Mouse (Mus musculus) ES-Bruce4 (cell line): ENCODE measurements around the gene Ppp1r26. TPM values are rescaled to one million over a fixed set of nuclear protein-coding genes. Genes with fewer than 3 reads are reported as not detected.

Experiments
- H3K27ac ChIP-seq: 2 replicates; pipeline ENCODE4 v1.5.1; 2012; ENCODE audit warnings: low read length, inconsistent platforms; ENCODE audit not compliant: insufficient read depth
- H3K27me3 ChIP-seq: 2 replicates; pipeline ENCODE4 v1.6.1; 2012; ENCODE audit warnings: mild to moderate bottlenecking, low read length, inconsistent platforms; ENCODE audit not compliant: control insufficient read depth, poor library complexity, insufficient read depth, severe bottlenecking
- H3K36me3 ChIP-seq: 2 replicates; pipeline ENCODE4 v1.6.1; 2012; ENCODE audit warnings: inconsistent platforms, mild to moderate bottlenecking, low read length, moderate library complexity; ENCODE audit not compliant: control insufficient read depth, poor library complexity, insufficient read depth, severe bottlenecking
- H3K4me1 ChIP-seq: one replicate; pipeline ENCODE4 v1.8.1; 2011; ENCODE audit warnings: low read length; ENCODE audit not compliant: control insufficient read depth, insufficient read depth
- H3K4me3 ChIP-seq: 2 replicates; pipeline ENCODE4 v1.5.1; 2011; ENCODE audit warnings: low read depth, mild to moderate bottlenecking, low read length
- H3K9ac ChIP-seq: 2 replicates; pipeline ENCODE4 v1.6.1; 2012; ENCODE audit warnings: low read depth, mild to moderate bottlenecking, inconsistent platforms; ENCODE audit not compliant: poor library complexity, severe bottlenecking
- H3K9me3 ChIP-seq: replicated peaks from 2 replicates; pipeline ENCODE4 v1.6.1; 2012; ENCODE audit warnings: mild to moderate bottlenecking, low read length, inconsistent platforms; ENCODE audit not compliant: control insufficient read depth, poor library complexity, insufficient read depth, severe bottlenecking
- CTCF ChIP-seq: IDR thresholded peaks from one replicate; pipeline ENCODE4 v1.8.1; 2011; ENCODE audit warnings: low read depth, low read length
- EP300 ChIP-seq: IDR thresholded peaks from 2 replicates; pipeline ENCODE4 v1.6.1; 2011; ENCODE audit warnings: low read depth, low read length; ENCODE audit not compliant: insufficient read depth
- POLR2A ChIP-seq: IDR thresholded peaks from one replicate; pipeline ENCODE4 v1.8.1; 2011; ENCODE audit warnings: low read length; ENCODE audit not compliant: insufficient read depth
- polyA plus RNA-seq: library from polyadenylated mRNA; stranded (reverse); fragments of >200 nt; gene quantifications from 2 replicates; pipeline ENCODE4 v1.2.4, GENCODE M21; 2011; ENCODE audit warnings: low read depth; ENCODE audit not compliant: missing spikeins, insufficient read depth, insufficient read length

Ppp1r26 gene
- polyA plus RNA-seq, 1 experiment: 4.0 TPM

DNA sequence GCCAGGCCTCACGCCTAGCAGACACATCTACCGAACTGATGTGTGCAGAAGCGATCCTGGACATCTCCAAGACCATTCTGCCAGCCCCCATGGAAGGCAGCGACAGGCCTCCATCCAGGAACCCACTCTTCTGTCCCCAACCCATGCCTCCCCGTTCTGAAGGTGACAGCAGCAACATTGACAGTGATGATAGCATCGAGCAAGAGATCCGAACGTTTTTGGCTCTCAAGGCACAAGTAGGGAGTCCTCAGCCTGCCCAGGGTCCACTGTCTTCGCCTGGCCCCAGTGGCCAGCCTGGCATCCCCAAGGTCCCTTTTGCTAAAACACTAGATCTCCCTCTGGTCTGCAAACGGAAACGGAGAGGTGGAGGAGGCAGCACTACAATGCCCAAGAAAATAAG, 5.1 kb downstream of the Ppp1r26 start:
- no peak overlapping the region for H3K9ac ChIP-seq
- no peaks in the 10 kb centered on the region for H3K4me1 ChIP-seq
- H3K27ac ChIP-seq: no peak overlapping the region

DNA sequence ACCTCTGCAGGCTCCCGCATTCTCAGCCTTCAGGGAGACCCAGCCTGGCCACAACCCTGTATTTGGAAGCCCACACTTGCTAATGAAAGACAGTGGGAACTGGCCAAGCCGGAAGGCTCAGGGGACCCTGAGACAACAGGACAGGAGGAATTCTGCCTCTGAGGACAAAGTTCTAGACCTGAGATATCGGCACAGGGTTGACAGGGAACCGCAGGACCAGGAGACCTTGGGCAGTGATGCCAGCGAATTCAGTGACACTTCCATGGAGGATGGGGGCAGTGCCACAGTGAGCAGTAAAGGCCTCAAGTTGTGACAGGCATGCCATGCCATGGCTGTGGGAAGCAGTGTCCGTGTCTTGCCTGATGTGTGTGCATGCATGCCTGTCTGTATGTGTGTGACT, 6.9 kb downstream of the Ppp1r26 start:
- Histone ChIP-seq H3K4me1 (no peaks in the 10 kb centered on the region), H3K27ac (no peak overlapping the region), H3K9ac (no peak overlapping the region), H3K4me3 (no peak overlapping the region), H3K36me3 (no peaks in the 10 kb centered on the region), H3K27me3 (no peaks in the 10 kb centered on the region), H3K9me3 (no peaks in the 10 kb centered on the region)
- TF ChIP-seq EP300: no peak
- TF ChIP-seq CTCF: no peak
- no peak for TF ChIP-seq POLR2A

More for the DNA sequence above, 5.1 kb downstream of the Ppp1r26 start:
- Histone ChIP-seq H3K36me3 (no peaks in the 10 kb centered on the region), H3K4me3 (no peak overlapping the region), H3K27me3 (no peaks in the 10 kb centered on the region), H3K9me3 (no peaks in the 10 kb centered on the region)
- TF ChIP-seq POLR2A (no peak), CTCF (no peak), EP300 (no peak)

DNA sequence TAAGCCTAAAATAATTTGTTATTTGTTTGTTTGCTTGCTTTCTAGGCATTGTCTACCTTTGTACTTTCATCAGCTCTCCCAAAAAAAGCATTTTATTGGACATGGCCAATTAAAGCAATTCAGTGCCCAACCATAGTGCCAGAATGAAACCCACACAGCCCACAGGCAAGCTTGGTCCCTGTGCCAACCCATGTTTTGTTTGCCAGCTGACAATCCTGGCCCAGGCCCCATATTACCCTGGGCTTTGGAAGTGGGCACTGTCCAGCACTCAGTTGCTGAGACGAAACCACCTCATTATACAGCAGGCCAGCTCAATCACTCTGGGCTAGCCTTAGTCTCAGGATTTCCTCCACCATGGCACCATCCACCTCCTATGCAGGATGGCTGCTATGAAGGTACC, 10.0 kb downstream of the Ppp1r26 start:
- TF ChIP-seq EP300 (no peak), CTCF (no peak), POLR2A (no peak)
- Histone ChIP-seq H3K27me3 (no peaks in the 10 kb centered on the region), H3K9me3 (no peaks in the 10 kb centered on the region), H3K4me3 (no peak overlapping the region), H3K27ac (no peak overlapping the region), H3K4me1 (no peaks in the 10 kb centered on the region), H3K9ac (no peak overlapping the region), H3K36me3 (no peaks in the 10 kb centered on the region)

- TF ChIP-seq CTCF: peak; percentile 61
- TF ChIP-seq POLR2A: no peak
- H3K36me3 ChIP-seq: no peaks in the 10 kb centered on the region
- H3K4me3 ChIP-seq: no peak overlapping the region
- H3K27me3 ChIP-seq: no peaks in the 10 kb centered on the region
- no peaks in the 10 kb centered on the region for H3K4me1 ChIP-seq
- no peaks in the 10 kb centered on the region for H3K9me3 ChIP-seq
- no peak overlapping the region for H3K27ac ChIP-seq
- H3K9ac ChIP-seq: no peak overlapping the region
Measured at GRCm38 (mm10) chr2:28463919-28464318, 17.3 kb downstream of the Ppp1r26 start.

DNA sequence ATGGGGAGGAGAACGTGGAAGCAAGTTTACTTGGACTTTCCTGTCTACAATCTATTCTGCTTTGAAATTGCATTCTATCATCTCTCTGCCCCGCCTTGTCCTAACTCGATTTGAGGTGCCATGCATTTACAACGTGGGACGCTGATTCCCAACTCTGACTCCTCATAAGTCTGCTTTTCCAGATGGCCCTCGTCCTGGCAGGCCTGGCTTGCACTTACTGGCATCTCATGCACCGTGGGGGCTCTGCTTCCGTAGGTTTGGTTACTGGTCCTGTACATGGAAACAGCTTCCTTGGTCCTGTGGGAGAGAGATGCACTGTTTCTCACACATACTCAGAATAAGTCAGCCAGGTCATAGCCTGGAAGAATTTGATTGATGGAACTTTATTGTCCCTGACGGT, 18.3 kb downstream of the Ppp1r26 start:
- Histone ChIP-seq H3K27me3 (no peaks in the 10 kb centered on the region), H3K4me3 (peak overlapping the region; percentile 76; the same call in 1 of the 2 replicates), H3K9ac (no peak overlapping the region), H3K9me3 (no peaks in the 10 kb centered on the region), H3K36me3 (peaks cover 8% of the 10 kb centered on the region), H3K4me1 (no peaks in the 10 kb centered on the region), H3K27ac (no peak overlapping the region)
- TF ChIP-seq CTCF: no peak
- TF ChIP-seq EP300: no peak
- no peak for TF ChIP-seq POLR2A

DNA sequence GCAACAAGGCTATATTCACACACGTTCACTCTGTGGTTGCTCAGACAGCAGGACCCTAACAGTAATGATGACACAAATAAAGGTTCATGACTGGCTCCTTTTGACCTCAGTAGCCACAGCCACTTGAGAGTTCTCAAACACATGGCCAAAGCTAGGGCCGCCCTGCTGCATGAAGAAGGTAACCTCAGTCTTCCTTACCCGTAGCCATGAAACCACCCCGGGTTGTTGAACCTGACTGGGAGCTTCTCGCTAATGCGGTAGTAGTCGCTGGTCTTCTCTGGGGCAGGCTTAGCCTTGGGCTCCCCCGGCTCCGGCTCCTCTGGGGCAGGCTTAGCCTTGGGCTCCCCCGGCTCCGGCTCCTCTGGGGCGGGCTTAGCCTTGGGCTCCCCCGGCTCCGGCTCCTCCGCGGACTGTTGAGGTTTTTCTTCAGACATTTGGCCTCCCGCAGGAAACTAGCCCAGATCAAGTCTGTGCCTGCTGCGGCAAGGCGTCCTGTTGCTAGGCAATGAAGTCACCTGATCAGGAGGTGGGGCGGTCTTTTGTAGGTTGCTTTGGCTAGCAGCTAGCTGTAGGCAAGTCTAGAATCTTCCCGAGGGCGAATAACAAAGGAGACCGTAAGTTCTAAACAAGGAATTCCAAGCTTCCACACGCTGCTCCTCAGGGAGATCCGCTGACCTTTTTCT, 19.4 kb downstream of the Ppp1r26 start, which contains the start of gene 1700007K13Rik:
Gene 1700007K13Rik (minus strand): TSS at position 497 of the 683 bp plus-strand sequence.
- Histone ChIP-seq H3K36me3 (peaks cover 18% of the 10 kb centered on the region), H3K9me3 (no peaks in the 10 kb centered on the region), H3K4me3 (peak within 1 kb of the TSS; percentile 76), H3K9ac (peak within 1 kb of the TSS; percentile 47), H3K27me3 (no peaks in the 10 kb centered on the region), H3K4me1 (no peaks in the 10 kb centered on the region), H3K27ac (peak within 1 kb of the TSS; percentile 95)
- TF ChIP-seq POLR2A (no peak), EP300 (peak; percentile 86), CTCF (no peak)
